Mouse (Mus musculus): ENCODE results near the gene Ntrk2.

GRCm38 (mm10) chr13:58848578-58848977 lies 42.2 kb downstream of the Ntrk2 start:
- TF ChIP-seq CTCF (IDR thresholded peaks at IDR 0.05; ENCODE audit: insufficient read depth, low read length) (no peak), POLR2A (IDR thresholded peaks at IDR 0.05; ENCODE audit: borderline replicate concordance, extremely low read depth, low read depth, low read length) (no peak)

Data from lung, adult 2 months (tissue).